Mouse (Mus musculus) ES-E14 (cell line): ENCODE measurements at regions not wholly inside any gene's neighbourhood (a gene's known extent, or its start where the extent isn't known, plus 50 kb on each side); places are given as distances from the start of the nearest gene placed in this dataset.

Experiments used
- CHD2 ChIP-seq: IDR thresholded peaks from 2 replicates; pipeline ENCODE4 v1.6.1; 2014; ENCODE audit warnings: mild to moderate bottlenecking, low read depth, low read length, inconsistent platforms
- HCFC1 ChIP-seq: IDR thresholded peaks from 2 replicates; pipeline ENCODE4 v1.6.1; 2012; ENCODE audit warnings: low read length, inconsistent platforms, borderline replicate concordance; ENCODE audit not compliant: insufficient read depth
- MAFK ChIP-seq: IDR thresholded peaks from 2 replicates; pipeline ENCODE4 v1.6.1; 2014; ENCODE audit warnings: mild to moderate bottlenecking, low read depth, low read length, inconsistent platforms; ENCODE audit not compliant: insufficient read depth
- ZC3H11A ChIP-seq: IDR thresholded peaks from 2 replicates; pipeline ENCODE4 v1.6.1; 2012; ENCODE audit warnings: low read depth, mild to moderate bottlenecking, inconsistent platforms, low read length, borderline replicate concordance
- ZNF384 ChIP-seq: IDR thresholded peaks from 2 replicates; pipeline ENCODE4 v1.6.1; 2012; ENCODE audit warnings: low read depth, low read length, inconsistent platforms

DNA sequence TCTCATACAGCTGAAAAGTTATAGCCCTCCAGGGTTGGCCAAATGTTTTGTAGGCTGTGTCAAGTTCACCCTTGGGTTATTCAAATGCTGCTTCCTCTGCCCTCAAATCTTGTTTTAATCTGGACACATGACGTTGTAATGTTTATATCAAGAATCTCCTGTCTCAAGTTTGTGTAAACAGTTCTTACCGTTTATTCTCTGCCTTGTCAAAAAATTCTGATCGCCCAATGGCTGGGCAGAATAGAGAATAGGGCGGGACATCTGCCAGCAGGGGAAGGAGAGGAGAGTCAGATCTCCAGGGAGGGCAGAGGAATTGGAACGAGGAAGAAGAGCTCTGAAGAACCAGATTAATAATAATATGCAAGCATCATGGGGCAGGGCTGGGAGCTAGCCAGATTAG lies 97.4 kb downstream of the Utp6 start:
- TF ChIP-seq HCFC1 (no peak), MAFK (no peak), CHD2 (no peak), ZNF384 (no peak), ZC3H11A (no peak)
